Mouse (Mus musculus) right cerebral cortex, postnatal 4 days (tissue): ENCODE results near the gene Cfap45.

ENCODE experiments used
- DNase-seq: peaks from one replicate; pipeline ENCODE4 v3.0.0-alpha.2; 2022

The Cfap45 gene

GRCm38 (mm10) chr1:172520576-172521440 is at the start of gene Cfap45:
Cfap45 (plus strand) TSS chr1:172520801.
- DNase-seq, result peak; percentile 82

GRCm38 (mm10) chr1:172472909-172473308 is 47.7 kb upstream of the Cfap45 start:
- no peak for DNase-seq

DNA sequence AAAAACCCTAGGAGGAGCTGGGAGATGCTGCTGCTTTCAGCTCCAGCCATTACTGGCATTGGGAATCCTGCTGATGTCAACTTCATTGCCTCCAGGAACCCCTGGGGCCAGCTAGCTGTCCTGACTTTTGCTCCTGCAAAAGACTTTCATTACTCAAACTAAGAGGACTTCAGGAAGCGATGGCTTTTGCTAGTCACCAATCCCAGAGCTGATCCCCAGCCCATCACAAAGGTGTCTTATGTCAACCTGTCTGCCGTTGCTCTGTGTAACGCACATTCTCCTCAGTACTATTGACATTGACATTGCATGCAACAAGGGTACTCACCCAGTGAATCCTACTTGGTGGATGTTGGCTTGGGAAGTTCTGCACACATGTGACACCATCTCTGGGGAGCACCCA is 46.4 kb upstream of the Cfap45 start:
- DNase-seq, result no peak

DNA sequence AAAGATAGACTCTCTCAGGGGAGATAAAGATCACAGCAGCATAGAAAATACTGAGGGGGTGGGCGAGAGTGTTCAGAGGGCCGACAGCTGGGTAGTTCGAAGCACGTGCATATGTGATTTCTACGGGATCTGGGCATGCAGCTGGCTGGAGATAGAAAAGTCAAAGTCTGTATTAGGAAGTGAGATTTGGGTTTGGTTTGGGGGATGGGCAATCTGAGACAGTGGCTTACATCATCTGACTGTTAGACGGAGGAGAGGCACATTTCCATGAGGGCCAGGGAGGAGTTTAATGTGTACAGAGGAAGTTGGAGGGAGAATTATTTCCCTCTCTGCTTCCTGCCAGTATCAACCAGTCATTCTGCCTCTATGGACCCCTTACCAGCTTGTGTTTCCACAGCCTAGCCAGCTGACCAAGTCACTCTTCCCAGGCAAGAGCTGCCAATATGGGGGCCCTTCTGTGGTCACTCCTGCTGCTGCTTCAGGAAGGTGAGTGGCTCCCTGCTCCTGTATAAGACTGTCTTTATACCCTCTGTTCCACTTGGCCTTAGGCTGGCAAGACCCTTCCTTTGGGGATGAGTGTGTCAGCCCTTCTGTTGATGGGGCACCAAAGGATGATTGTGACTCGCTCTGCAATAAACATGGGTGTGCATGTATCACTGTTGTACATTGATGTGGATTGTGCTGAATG is 45.4 kb upstream of the Cfap45 start, which contains the start of gene Slamf9:
TSS of gene Slamf9 (plus strand) at position 305 of the 688 bp plus-strand sequence.
- no peak for DNase-seq

GRCm38 (mm10) chr1:172478020-172478419 is 42.6 kb upstream of the Cfap45 start:
- no peak for DNase-seq

GRCm38 (mm10) chr1:172480376-172480775 is 40.2 kb upstream of the Cfap45 start:
- DNase-seq, result no peak

DNA sequence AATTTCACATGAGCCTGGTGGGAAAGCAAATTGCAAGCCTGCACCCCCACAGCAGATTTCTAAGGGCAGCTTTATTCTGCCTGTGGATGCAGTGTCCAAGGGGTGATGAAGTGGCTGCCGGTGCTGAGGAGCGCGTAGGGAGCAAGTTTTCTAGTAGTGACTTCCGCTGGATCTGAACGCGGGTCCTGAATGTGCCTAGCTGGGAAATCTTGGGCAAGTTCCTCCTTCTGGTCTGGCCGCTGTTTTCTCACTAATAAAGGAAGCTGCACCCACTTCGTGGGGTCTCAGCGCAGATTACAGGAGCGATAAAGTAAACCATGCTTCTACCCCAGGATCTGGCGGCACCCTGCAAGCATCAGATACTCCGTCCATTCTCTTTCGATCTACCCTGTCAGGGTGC is 39.5 kb upstream of the Cfap45 start:
- DNase-seq, result no peak

GRCm38 (mm10) chr1:172481540-172482280 is 38.9 kb upstream of the Cfap45 start, which contains the start of gene Igsf9:
Igsf9 (plus strand) TSS chr1:172481788.
- peak; percentile 93 for DNase-seq

- no peak for DNase-seq
Measured at GRCm38 (mm10) chr1:172482518-172483360, 37.9 kb upstream of the Cfap45 start.

DNA sequence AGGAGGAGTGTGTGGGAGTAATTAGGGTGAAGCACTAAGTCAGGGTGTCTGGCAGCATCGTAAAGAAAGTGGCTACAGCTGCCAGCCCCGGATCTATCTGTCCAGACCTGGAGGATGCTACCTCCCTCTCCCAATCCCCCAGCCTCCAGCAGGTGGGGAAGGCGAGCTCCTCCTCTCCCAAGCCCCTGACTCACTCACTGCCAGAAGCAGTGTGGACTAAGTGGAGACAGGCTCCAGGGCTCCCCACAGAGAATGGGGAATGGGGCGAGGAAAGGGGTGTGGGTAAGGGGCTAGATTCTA is 37.3 kb upstream of the Cfap45 start:
- DNase-seq, result no peak

DNA sequence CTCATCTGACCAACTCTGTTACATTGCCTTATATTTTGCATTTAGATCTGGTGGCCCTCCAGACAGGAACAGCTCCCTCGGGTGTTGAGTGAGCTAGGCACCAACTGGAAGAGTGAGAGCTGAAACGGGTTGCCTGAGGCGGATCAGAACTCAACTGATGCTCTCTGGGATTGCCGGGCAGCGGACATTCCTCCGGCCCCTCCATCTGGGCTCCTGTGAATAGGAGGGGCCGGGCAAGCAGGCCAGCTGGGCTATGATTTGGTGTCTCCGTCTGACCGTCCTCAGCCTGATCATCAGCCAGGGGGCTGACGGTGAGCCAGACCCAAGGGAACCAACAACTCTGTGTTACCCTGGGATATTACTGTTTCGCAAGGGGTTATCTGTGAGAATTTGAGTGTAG is 36.4 kb upstream of the Cfap45 start:
- no peak for DNase-seq

GRCm38 (mm10) chr1:172484671-172485070 is 35.9 kb upstream of the Cfap45 start:
- DNase-seq, result no peak

DNA sequence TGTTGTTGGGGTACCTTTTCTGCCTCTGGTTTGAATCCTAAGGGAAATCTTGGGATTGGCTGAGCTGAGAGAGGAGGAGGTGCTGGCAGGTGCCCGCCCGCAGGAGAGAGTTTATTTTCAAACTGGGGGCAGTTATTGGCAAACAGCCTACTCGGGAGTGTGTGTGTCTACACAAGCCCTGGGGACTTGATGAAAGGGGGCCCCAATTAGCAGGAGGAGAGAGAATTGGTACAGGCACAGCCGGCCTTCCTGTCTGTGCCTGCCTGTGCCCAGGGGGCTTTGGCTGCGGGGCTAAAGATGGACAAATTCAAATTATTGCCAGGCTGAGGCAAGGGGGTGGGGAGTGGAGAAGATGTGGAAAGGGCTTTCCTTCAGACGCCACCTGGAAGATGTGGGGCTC is 34.8 kb upstream of the Cfap45 start:
- DNase-seq, result no peak

DNA sequence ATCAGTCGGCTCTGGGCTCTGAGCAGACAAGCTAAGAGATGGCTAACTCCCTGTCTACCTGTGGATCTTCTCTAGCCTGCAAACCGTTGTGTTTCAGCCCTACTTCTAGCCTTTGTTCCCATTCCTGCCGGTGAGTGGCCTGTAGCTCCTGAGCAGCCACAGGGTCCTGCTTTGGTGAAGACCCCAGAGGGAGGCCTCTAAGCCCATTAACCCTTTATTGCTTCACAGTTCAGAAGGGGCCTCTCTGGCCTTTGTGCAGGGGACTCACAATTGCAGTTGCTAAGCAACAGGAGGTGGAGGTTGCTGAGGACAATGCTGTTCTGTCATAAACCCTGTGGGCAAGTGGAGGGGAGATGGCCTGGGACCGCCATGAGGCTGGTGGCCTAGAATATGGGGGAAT is 34.4 kb upstream of the Cfap45 start:
- DNase-seq, result no peak

DNA sequence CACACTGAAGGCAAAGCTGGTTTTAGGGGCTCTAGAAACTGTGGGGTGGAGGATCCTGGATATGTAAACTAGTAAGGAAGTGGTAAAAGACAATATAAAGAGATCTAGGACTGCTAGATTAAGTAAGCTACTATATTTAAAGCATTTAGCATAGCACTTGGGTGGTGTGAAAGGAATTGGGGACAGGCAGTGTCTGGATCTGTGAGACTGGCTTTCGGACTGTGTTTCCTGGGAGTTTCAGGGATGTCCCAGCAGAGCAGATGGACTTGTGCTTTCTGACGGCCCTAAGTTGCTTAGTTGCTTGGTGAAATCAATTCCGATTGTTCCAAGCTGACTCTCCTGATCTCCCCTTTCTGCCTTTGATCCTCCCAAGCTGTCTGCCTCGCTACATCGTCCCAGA is 34.0 kb upstream of the Cfap45 start:
- no peak for DNase-seq

GRCm38 (mm10) chr1:172487859-172488258 is 32.7 kb upstream of the Cfap45 start:
- no peak for DNase-seq

GRCm38 (mm10) chr1:172488831-172489230 is 31.8 kb upstream of the Cfap45 start:
- DNase-seq, result no peak

- DNase-seq, result no peak
Measured at GRCm38 (mm10) chr1:172489585-172490250, 30.9 kb upstream of the Cfap45 start.

- DNase-seq, result peak; percentile 96
Measured at GRCm38 (mm10) chr1:172490261-172490661, 30.3 kb upstream of the Cfap45 start.

DNA sequence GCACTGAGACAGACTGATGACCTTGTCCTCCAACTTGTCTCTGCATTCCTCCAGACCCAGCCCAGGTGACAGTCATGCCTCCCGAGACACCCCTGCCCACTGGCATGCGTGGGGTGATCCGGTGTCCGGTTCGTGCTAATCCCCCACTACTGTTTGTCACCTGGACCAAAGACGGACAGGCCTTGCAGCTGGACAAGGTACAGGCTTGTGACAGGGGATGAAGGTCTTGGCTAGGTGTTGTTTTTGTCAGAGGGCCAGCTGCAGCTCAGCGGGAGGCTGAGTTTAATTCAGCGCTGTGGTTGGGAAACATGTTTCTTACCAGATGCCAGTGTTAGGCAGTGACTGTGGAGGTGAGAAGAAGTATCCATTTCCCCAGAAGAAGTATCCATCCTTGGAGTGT is 28.6 kb upstream of the Cfap45 start:
- no peak for DNase-seq

- DNase-seq, result no peak
Measured at GRCm38 (mm10) chr1:172493516-172493915, 27.1 kb upstream of the Cfap45 start.

DNA sequence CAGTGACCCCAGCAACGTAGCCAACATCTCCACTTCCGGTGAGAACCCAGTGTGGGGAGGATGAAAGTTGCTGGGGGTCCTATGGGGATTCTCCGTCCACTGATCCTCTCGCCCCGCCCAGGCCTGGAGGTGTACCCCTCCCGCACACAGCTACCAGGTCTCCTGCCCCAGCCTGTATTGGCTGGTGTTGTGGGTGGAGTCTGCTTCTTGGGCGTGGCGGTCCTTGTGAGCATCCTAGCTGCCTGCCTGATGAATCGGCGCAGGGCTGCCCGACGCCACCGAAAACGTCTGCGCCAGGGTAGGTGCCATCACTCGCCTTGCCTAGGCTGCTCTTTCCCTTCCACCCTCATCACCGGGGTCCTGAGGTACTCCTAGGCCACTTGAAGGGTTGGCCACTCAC is 24.6 kb upstream of the Cfap45 start:
- DNase-seq, result no peak
